Mouse (Mus musculus) liver, adult (tissue): ENCODE data around the gene Kcmf1.

Experiments used
- GATA4 ChIP-seq: IDR thresholded peaks from 2 replicates; pipeline ENCODE4 v1.6.1; 2014; ENCODE audit warnings: mild to moderate bottlenecking, low read length; ENCODE audit not compliant: insufficient replicate concordance

Kcmf1 gene

GRCm38 (mm10) chr6:72899781-72900681 lies at the start of gene Kcmf1:
TSS of gene Kcmf1 (minus strand) at chr6:72899979.
- no peak for TF ChIP-seq GATA4

- TF ChIP-seq GATA4 = no peak
Observed at GRCm38 (mm10) chr6:72949161-72949756, 49.5 kb upstream of the Kcmf1 start.

- no peak for TF ChIP-seq GATA4
Observed at GRCm38 (mm10) chr6:72948392-72948791, 48.6 kb upstream of the Kcmf1 start.

GRCm38 (mm10) chr6:72947960-72948359 lies 48.2 kb upstream of the Kcmf1 start:
- TF ChIP-seq GATA4 = no peak

GRCm38 (mm10) chr6:72940493-72940892 lies 40.7 kb upstream of the Kcmf1 start:
- no peak for TF ChIP-seq GATA4

GRCm38 (mm10) chr6:72937859-72938258 lies 38.1 kb upstream of the Kcmf1 start:
- TF ChIP-seq GATA4 = no peak

- TF ChIP-seq GATA4 = no peak
Observed at GRCm38 (mm10) chr6:72937430-72937829, 37.7 kb upstream of the Kcmf1 start.

- no peak for TF ChIP-seq GATA4
Observed at GRCm38 (mm10) chr6:72932955-72933354, 33.2 kb upstream of the Kcmf1 start.

- no peak for TF ChIP-seq GATA4
Observed at GRCm38 (mm10) chr6:72931533-72931932, 31.8 kb upstream of the Kcmf1 start.

- TF ChIP-seq GATA4 = no peak
Observed at GRCm38 (mm10) chr6:72929795-72930398, 30.1 kb upstream of the Kcmf1 start.

- TF ChIP-seq GATA4 = peak; percentile 15; the same call in 1 of the 2 replicates
Observed at GRCm38 (mm10) chr6:72926755-72927482, 27.1 kb upstream of the Kcmf1 start.

GRCm38 (mm10) chr6:72926031-72926430 lies 26.3 kb upstream of the Kcmf1 start:
- no peak for TF ChIP-seq GATA4

- TF ChIP-seq GATA4 = no peak
Observed at GRCm38 (mm10) chr6:72923381-72923780, 23.6 kb upstream of the Kcmf1 start.

GRCm38 (mm10) chr6:72921081-72921480 lies 21.3 kb upstream of the Kcmf1 start:
- no peak for TF ChIP-seq GATA4

GRCm38 (mm10) chr6:72918510-72919033 lies 18.8 kb upstream of the Kcmf1 start:
- TF ChIP-seq GATA4 = no peak

- no peak for TF ChIP-seq GATA4
Observed at GRCm38 (mm10) chr6:72916330-72916729, 16.6 kb upstream of the Kcmf1 start.
